Mouse (Mus musculus) lung, embryonic 14.5 days (tissue): ENCODE results near the gene Gpx2. TPM values are rescaled to one million over a fixed set of nuclear protein-coding genes. Genes with fewer than 3 reads are reported as not detected.

Source experiments
- ATAC-seq: fragments of 200-750 bp; cut with Nextera tagmentation; 2 replicates; pipeline ENCODE4 v1.8.0; 2017; ENCODE audit warnings: mild to moderate bottlenecking, moderate TSS enrichment, moderate library complexity; ENCODE audit not compliant: insufficient read depth
- DNase-seq: peaks from one replicate; pipeline ENCODE4 v3.0.0-alpha.2; 2015
- H3K27ac ChIP-seq: fragments of 300-500 bp; sonication (generic); 2 replicates; pipeline ENCODE4 v1.5.1; 2014; ENCODE audit warnings: low read depth, mild to moderate bottlenecking, moderate library complexity
- H3K27me3 ChIP-seq: fragments of 300-500 bp; sonication (generic); 2 replicates; pipeline ENCODE4 v1.6.1; 2014; ENCODE audit warnings: low read length, control low read depth; ENCODE audit not compliant: insufficient read depth
- H3K36me3 ChIP-seq: fragments of 300-500 bp; sonication (generic); 2 replicates; pipeline ENCODE4 v1.6.1; 2014; ENCODE audit warnings: control low read depth; ENCODE audit not compliant: insufficient read depth
- H3K4me1 ChIP-seq: fragments of 300-500 bp; sonication (generic); 2 replicates; pipeline ENCODE4 v1.6.1; 2014; ENCODE audit warnings: antibody characterized with exemption, control low read depth; ENCODE audit not compliant: insufficient read depth
- H3K4me2 ChIP-seq: fragments of 300-500 bp; sonication (generic); 2 replicates; pipeline ENCODE4 v1.6.1; 2014; ENCODE audit warnings: mild to moderate bottlenecking
- H3K4me3 ChIP-seq: fragments of 300-500 bp; sonication (generic); 2 replicates; pipeline ENCODE4 v1.5.1; 2014; ENCODE audit warnings: low read depth, low read length
- H3K9ac ChIP-seq: fragments of 300-500 bp; sonication (generic); 2 replicates; pipeline ENCODE4 v1.6.1; 2014
- H3K9me3 ChIP-seq: fragments of 300-500 bp; sonication (generic); 2 replicates; pipeline ENCODE4 v1.6.1; 2016; ENCODE audit warnings: low read depth, low read length, control low read depth
- CTCF ChIP-seq: IDR thresholded peaks from 2 replicates; pipeline ENCODE4 v1.5.1; 2016; ENCODE audit warnings: antibody characterized with exemption, low read depth
- WGBS: fragments of 180-500 bp; shearing (Covaris S2); extraction: QIAGEN DNeasy Blood & Tissue Kit; methylation state at CpG from one replicate; pipeline ENCODE4 v1.1.7; 2014; 5-methylcytosine and 5-hydroxymethylcytosine counted together
- polyA plus RNA-seq: library from polyadenylated mRNA; unstranded; fragments of >200 nt; fragmentation: Nextera tagmentation; extraction: Ambion mirVana; gene quantifications from 2 replicates; pipeline ENCODE4 v1.2.1, GENCODE M21; 2014

The Gpx2 gene
- polyA plus RNA-seq, 1 experiment from 2014 or later: 30.8 TPM

DNA sequence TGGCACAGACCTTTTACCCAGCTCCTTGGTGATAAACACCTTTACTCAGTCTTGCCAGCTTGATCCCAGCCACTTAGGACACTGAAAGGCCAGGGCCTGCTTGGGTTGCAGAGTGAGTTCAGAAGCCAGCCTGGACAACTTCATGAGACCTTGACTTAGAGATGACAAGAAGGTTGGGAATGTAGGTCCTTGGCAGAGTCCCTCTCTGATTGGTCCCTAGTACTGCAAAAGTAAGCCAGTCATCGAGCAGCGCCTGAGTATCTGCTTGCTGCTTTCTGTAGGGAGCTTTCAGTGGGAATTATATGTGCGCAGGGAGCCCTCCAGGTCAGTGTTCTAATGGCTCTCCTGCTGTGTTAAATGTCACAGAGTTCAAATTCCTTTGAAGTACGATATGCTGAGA is 20.2 kb downstream of the Gpx2 start:
- TF ChIP-seq CTCF: no peak
- WGBS: 60% methylated on average over 4 of the region's 4 CpGs

DNA sequence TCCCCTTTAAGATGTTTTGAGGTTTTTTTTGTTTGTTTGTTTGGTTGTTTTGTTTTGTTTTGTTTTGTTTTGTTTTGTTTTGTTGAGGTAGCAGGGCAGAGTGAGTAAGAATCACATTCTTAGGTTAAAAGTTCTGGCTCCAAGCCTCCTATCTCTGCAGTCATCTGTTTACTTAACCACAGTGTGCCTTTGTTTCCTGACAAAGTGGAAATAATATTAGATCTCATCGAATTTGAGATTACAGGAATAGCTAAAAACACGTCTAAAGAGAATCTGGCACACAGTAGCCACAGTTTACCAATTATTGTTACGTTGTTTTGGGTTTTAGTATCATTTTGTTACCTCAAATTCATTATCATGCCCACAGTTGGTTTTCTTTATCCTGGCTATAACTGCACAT is 20.7 kb downstream of the Gpx2 start:
- no peak for ATAC-seq
- no peak for TF ChIP-seq CTCF
- H3K27me3 ChIP-seq: no peaks in the 10 kb centered on the region

More for the DNA sequence above, 20.2 kb downstream of the Gpx2 start:
- H3K9me3 ChIP-seq: no peaks in the 10 kb centered on the region
- H3K4me2 ChIP-seq: no peak overlapping the region
- H3K4me1 ChIP-seq: no peaks in the 10 kb centered on the region
- ATAC-seq: no peak
- no peak overlapping the region for H3K4me3 ChIP-seq
- no peak overlapping the region for H3K27ac ChIP-seq
- H3K9ac ChIP-seq: no peak overlapping the region
- H3K36me3 ChIP-seq: no peaks in the 10 kb centered on the region
- H3K27me3 ChIP-seq: no peaks in the 10 kb centered on the region
- no peak for DNase-seq

DNA sequence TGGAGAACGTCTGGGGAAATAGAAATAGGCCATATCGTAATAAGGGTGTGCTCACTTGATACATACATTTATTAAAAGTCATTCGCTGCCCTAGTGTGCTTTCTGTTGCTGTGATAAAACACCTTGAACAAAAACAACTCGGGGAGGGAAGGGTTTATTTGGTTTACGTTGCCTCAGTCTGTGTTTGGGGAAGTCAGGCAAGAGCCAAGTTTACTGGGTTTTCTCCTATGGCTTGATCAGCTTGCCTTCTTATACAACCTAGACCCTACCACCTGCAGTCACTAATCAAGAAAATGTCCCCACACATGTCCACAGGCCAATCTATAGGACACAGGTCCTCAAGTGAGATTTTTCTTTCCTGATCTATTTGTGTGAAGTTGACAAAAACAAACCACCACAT is 23.8 kb downstream of the Gpx2 start:
- no peak for TF ChIP-seq CTCF
- Histone ChIP-seq H3K36me3 (no peaks in the 10 kb centered on the region), H3K4me3 (no peak overlapping the region), H3K9me3 (no peaks in the 10 kb centered on the region), H3K4me1 (no peaks in the 10 kb centered on the region), H3K27ac (no peak overlapping the region), H3K27me3 (no peaks in the 10 kb centered on the region), H3K4me2 (no peak overlapping the region), H3K9ac (no peak overlapping the region)
- no peak for ATAC-seq
- WGBS: 80% methylated on average over 5 of the region's 5 CpGs
- no peak for DNase-seq

More for the DNA sequence above, 20.7 kb downstream of the Gpx2 start:
- no peaks in the 10 kb centered on the region for H3K9me3 ChIP-seq
- no peaks in the 10 kb centered on the region for H3K36me3 ChIP-seq
- WGBS: 55% methylated on average over 3 of the region's 3 CpGs
- no peak overlapping the region for H3K4me2 ChIP-seq
- H3K9ac ChIP-seq: no peak overlapping the region
- no peak overlapping the region for H3K27ac ChIP-seq
- no peaks in the 10 kb centered on the region for H3K4me1 ChIP-seq
- DNase-seq: no peak
- H3K4me3 ChIP-seq: no peak overlapping the region

DNA sequence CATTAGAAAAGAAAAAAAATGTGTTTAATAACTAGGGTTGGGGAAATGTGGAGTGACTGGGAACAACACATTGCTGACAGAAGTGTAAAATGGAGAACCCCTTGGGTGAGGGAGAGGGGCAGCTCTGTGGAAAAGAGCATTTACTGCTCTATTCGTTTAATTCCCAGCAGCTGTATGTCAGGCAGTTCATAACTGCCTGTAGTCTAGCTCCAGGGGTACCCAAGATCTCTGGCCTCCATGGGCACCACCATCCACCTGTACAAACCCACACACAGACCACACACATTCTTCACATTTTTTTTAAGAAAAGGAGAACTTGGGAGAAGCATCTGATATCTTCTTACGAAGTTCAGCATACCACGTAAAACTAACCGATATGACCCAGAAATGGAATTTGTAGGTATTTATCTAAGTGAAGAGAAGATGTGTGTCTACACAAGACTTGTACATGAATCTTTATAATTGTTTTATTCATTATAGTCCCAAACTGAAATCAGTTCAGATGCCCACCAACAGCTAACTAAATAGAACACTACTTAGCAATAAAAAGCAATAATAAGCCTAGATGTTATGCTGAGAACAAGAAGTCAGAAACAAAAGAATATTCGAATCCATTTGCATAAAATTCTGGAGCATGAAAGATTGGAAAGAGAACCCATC is 24.4 kb downstream of the Gpx2 start:
- Histone ChIP-seq H3K27me3 (no peaks in the 10 kb centered on the region), H3K4me2 (no peak overlapping the region), H3K27ac (no peak overlapping the region), H3K36me3 (no peaks in the 10 kb centered on the region), H3K4me3 (no peak overlapping the region), H3K9ac (no peak overlapping the region), H3K9me3 (no peaks in the 10 kb centered on the region), H3K4me1 (no peaks in the 10 kb centered on the region)
- no peak for DNase-seq
- ATAC-seq: no peak
- WGBS: 83% methylated on average over 5 of the region's 5 CpGs
- TF ChIP-seq CTCF: no peak

DNA sequence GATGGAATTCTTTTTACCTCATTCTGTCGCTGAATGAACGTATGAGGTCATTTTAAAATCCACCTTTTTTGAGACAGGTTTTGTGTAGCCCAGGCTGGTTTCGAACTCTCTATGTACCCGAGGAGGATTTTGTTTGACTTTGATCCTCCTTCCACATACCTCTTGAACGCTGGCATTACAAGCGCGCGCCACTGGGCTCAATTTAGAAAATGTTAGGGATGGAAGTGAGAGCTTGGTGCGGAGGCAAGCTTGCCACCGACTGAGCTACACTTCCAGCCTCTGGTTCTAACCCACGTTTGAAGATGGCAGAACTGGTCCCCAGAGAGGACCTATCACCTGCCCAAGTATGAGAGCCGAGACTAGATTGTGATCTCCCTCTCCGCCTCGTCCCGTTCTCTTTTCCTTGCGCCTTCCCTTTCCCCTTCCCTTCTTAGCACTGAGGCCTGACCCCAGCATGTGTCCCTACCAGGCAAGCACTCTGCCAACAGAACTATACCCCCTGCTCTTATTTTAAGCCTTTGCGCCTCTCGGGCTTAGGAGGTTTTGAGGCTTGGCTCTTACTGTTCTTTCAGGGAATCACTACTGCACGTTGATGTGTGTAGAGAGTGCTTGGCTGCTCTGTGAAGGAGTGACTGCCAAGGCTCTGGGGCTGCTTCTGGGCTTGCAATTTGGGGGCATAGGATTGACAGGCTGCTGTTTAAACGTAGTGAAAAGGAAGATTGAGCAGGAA is 29.3 kb downstream of the Gpx2 start:
- Histone ChIP-seq H3K9ac (peak overlapping the region; percentile 76), H3K9me3 (no peaks in the 10 kb centered on the region), H3K36me3 (no peaks in the 10 kb centered on the region), H3K4me2 (peak overlapping the region; percentile 72), H3K4me3 (peak overlapping the region; percentile 70), H3K27me3 (no peaks in the 10 kb centered on the region), H3K4me1 (no peaks in the 10 kb centered on the region), H3K27ac (no peak overlapping the region)
- 29% methylated on average over 20 of the region's 20 CpGs for WGBS
- ATAC-seq: peak; percentile 63
- DNase-seq: no peak
- TF ChIP-seq CTCF: no peak

DNA sequence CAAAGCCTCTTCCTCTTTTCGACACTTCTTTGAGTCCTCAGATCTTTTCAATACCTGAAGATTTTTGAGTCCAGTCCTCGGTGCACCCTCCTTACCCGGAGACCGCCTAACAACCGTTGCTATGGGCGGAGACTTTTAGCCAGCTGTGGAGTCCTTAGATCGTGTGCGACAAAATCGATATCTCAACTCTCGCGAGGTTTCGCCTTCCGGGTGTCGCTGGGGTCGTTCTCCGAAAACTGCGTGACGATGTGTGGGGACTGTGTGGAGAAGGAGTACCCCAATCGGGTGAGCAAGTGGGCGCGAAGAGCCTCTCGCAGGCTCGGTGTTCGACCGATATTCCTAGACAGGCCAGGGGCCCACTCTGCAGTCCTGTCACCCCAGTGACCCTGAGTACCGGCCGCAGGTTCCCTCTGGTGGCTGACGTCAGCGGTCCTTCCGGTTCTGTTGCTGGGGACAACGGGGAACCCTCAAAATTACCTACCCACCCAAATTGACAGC is 30.0 kb downstream of the Gpx2 start, which contains the start of the genes Churc1 and Fntb:
Churc1 (plus strand) TSS at position 185 of the 498 bp plus-strand sequence.
Fntb (plus strand) TSS at position 236 of the 498 bp plus-strand sequence.
- peak; percentile 98 for DNase-seq

More for the DNA sequence above, 30.0 kb downstream of the Gpx2 start, which contains the start of the genes Churc1 and Fntb:
- Histone ChIP-seq H3K9ac (peak within 1 kb of the TSS; percentile 76), H3K4me3 (peak within 1 kb of the TSS; percentile 70), H3K27ac (peak within 1 kb of the TSS; percentile 62; the same call in 1 of the 2 replicates), H3K27me3 (no peaks in the 10 kb centered on the region), H3K4me1 (no peaks in the 10 kb centered on the region), H3K9me3 (no peaks in the 10 kb centered on the region), H3K36me3 (no peaks in the 10 kb centered on the region), H3K4me2 (peak within 1 kb of the TSS; percentile 72)
- TF ChIP-seq CTCF: no peak; the same call in 1 of the 2 replicates
- WGBS: under 1% methylated on average over 31 of the region's 31 CpGs
- ATAC-seq: peak; percentile 98
